Mouse (Mus musculus) stomach, postnatal 0 days (tissue): ENCODE results near the gene Lbr.

Experiments used
- CTCF ChIP-seq: IDR thresholded peaks from 2 replicates; pipeline ENCODE4 v1.5.1; 2016; ENCODE audit warnings: antibody characterized with exemption, low read depth, mild to moderate bottlenecking, moderate library complexity
- EP300 ChIP-seq: optimal IDR thresholded peaks from 2 replicates; pipeline ENCODE3; 2016; ENCODE audit warnings: antibody characterized with exemption

DNA sequence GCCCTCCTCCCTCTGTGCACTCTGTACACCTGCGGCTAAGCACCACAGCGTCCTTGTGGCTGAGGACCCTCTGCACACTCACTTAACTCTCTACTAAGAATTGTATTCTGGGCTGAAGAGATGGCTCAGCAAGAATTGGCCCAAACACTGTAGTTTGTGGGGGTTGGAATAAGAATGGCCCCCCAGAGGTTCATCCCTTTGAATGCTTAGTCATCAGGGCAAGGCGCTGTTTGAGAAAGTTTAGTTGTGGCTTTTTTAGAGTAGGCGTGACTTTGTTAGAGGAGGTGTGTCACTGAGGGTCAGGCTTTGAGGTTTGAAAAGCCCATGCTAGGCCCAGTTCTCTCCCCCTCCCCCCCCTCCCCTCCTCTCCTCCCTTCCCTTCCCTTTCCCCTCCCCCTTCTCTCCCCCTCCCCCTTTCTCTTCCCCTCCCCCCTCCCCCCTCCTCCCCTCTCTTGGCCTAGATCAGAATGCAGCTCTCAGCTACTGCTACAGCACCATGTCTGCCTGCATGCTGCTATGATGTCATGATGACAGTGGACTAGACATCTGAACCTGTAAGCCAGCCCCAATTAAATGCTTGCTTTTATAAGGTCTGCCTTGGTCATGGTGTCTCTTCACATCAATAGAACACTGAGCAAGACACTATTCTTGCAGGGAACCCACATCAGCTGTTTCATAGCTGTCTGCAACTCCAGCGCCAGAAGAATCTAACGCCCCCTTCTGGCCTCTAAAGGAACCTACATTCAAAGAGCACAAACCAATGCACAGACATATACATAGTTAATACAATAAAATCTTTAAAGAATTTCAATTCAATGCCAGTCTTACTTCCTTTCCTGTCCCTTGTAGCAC is 23.8 kb upstream of the Lbr start:
- TF ChIP-seq CTCF: no peak
- TF ChIP-seq EP300: no peak
